Mouse (Mus musculus): ENCODE data around the gene Clec14a.

Gene Clec14a

GRCm38 (mm10) chr12:58268563-58269501 lies at the start of gene Clec14a:
TSS of gene Clec14a (minus strand) at chr12:58269290.
- peak; percentile 57 to 77 for DNase-seq

DNA sequence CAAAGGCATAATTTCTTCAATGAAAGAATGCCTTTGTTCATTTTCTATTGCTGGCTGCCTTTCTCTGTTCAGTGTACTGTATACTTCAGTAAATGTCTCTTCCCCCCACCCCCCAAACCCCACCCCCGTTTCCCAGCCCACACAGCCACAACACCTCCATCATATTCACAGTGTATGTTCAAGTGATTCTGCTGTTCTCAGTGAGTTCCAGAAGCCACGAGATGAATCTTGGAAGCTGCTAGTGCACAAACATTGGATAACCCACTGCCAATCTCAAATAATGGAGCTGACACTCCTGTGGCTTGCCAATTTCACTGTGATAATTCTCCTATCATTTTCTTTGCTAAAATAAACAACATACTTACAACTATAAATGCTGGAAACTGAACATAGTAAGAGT lies 38.7 kb upstream of the Clec14a start:
- no peak for DNase-seq

- DNase-seq: peak; percentile 18 to 23
Measured at GRCm38 (mm10) chr12:58306402-58306801, 37.3 kb upstream of the Clec14a start.

DNA sequence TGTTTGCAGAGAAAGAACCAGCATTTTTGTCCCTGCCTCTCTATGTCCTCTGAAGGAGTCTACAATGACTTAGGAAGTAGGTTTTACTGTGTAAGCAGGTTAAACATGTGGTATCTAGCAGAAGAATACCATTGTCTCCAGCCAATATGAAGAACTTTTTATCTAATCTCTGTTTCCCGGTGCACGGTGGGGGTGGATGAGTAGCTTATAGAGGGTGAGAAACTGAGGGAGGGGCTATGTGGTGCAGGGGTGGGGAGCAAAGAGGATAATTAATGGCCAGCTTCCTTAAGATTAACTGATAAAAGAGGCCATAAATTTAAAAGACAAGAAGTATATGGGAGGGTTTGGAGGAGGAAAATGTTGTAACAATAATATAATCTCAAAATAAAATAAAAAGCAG lies 36.5 kb upstream of the Clec14a start:
- no peak for DNase-seq

- peak in 1 of 2 experiments; percentile 4 for DNase-seq
Measured at GRCm38 (mm10) chr12:58296980-58297379, 27.9 kb upstream of the Clec14a start.

- no peak for DNase-seq
Measured at GRCm38 (mm10) chr12:58285912-58286311, 16.8 kb upstream of the Clec14a start.

- no peak for DNase-seq
Measured at GRCm38 (mm10) chr12:58270520-58270919, 1.4 kb upstream of the Clec14a start.

GRCm38 (mm10) chr12:58269505-58269904 lies 415 bp upstream of the Clec14a start:
- DNase-seq: no peak

GRCm38 (mm10) chr12:58268186-58268562 lies 916 bp downstream of the Clec14a start:
- DNase-seq: peak in 1 of 2 experiments; percentile 2

DNA sequence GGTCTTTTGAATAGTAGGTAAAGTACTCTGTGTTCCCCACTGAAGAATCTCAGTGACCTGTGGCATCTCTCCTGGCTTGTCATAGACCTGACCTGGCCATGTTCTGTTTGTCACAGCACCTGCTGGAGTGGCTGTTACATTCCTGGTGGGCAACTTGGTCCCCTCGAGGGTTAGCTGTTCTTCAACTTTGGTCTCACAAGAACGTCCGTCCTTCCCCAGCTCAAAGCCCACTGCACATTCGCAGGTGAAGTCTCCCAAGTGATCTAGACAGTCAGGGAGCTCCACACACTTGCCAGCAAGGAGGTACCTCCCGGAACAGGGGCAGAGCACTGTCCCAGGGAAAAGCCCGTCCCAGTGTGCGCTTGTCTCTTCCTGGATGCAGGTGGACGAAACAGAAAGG lies 1.3 kb downstream of the Clec14a start:
- DNase-seq: no peak

DNA sequence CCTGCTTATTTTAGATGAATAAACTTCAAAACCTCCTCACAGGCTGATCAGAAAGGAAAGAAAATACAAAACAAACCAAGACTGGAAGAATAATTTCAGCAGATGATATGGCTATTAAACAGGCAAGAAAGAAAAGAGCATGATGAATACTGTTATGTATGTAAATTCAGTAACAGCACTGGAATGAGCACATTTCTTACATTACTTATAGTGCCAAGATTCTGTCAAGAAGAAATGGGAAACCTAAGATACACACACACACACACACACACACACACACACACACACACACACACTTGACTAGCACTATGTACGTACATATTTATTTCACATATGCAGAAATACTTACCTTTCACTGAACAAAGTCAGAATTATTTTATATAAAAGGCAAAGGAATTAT lies 17.2 kb downstream of the Clec14a start:
- DNase-seq: no peak

DNA sequence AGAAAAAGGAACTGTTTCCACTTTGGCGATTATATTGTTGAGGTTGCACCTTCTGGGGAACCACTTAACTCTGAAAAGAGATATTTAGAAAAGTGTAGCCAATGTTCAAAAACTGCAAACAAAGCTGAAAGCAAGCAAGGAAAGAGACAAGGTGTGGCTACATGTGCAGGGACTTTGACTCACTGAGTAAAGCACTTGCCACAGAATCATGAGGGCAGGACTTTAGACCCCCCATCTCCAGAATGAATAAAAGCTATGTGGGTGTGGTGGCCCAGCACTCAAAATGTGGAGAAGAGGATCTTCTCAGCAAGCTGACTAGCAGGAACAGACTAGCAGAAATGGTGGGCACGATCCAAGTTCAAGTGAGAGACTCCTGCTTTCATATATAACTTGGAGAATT lies 36.6 kb downstream of the Clec14a start:
- DNase-seq: no peak

DNA sequence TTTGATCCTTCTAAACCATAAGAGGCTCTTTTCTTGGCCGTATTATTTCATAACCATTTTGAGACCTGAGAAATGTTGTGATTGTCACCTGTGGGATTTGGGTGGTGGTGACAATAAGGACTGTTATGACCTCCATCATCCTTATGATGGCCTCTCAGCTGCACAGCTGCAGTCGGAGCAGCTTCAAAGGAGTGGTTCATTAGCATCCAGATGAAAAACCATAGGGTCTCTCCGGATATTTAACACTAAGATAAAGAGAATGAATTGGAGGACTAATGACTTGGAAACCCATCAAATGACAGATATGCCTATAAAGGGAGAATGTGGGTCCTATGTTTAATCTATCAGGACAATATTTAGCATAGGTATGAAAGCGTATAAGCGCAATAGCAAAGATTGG lies 43.4 kb downstream of the Clec14a start:
- DNase-seq: no peak

- no peak for DNase-seq
Measured at GRCm38 (mm10) chr12:58219078-58219477, 50.0 kb downstream of the Clec14a start.

DNA sequence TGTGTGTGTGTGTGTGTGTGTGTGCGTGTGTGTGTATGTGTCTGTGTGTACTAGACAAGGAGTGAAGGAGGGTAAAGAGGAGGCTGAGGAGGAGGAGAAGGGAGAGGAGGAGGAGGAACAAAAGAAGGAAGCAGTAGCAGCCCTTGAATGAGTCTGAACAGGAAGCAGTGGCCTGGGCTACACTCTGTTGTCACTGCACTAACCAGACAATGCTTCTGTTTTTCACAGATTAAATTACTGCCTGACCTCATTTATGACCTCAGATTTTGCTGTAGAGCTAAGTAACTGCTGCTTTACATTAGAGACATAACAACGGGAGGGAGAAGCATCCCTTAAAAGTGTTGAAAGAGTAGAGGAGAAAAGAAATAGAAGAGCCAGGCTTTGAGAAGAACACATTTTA lies 52.9 kb downstream of the Clec14a start:
- no peak for DNase-seq
